Mouse (Mus musculus): ENCODE results near the gene Lhcgr. TPM values are rescaled to one million over a fixed set of nuclear protein-coding genes. Genes with fewer than 3 reads are reported as not detected.

The Lhcgr gene
- polyA plus RNA-seq, 1 experiment from 2014 or later = 0.48 TPM

DNA sequence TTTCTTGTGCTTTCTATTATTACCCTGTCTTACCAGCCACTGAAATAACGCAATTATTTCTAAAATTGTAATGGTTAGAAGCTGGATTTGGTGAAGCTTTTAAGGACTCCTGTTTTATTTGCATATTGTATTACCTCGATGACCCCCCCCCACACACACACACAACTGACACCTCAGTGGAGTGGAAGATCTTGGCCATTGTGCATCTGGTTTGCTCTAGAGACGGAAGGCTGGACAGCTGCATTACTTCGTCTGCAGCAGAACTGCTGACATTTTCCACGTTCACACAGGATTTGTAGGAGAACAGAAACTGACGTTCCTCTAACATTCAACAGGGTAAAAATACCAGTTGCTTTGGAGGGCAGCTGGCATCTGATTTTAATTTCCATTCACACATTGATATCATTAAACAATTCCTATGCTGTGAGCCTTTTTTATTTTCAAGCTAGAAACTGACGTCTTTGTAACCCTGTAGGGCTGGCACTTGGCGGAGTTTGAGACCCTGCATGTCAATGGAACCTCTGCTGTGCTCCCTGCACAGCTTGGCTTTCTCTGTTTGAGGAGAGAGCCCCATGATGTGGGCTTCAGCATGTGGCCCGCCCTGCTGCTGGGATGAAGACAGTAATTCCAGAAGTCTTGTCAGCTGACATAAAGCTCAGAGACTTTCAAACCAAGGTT, 95.0 kb downstream of the Lhcgr start:
- no peak overlapping the region for H3K27ac ChIP-seq (replicated peaks; ENCODE audit: low read depth, low read length)
- H3K36me3 ChIP-seq (ENCODE audit: control insufficient read depth, insufficient read depth, low read length) = no peaks in the 10 kb centered on the region
- H3K9me3 ChIP-seq (ENCODE audit: control insufficient read depth, low read length) = no peaks in the 10 kb centered on the region
- H3K9ac ChIP-seq (ENCODE audit: low read length) = no peak overlapping the region
- no peak overlapping the region for H3K4me2 ChIP-seq (ENCODE audit: low read depth, severe bottlenecking)
- DNase-seq (ENCODE audit: low spot score) (no peak), ATAC-seq (ENCODE audit: insufficient number of reproducible peaks, low FRiP score, low TSS enrichment, low read depth) (0 out of 2 replicates have a peak, but pooled peaks have one; percentile 49)
- H3K4me3 ChIP-seq (ENCODE audit: low read depth, low read length) = no peak overlapping the region
- no peaks in the 10 kb centered on the region for H3K27me3 ChIP-seq (ENCODE audit: control insufficient read depth, insufficient read depth, low read length)
- no peaks in the 10 kb centered on the region for H3K4me1 ChIP-seq (ENCODE audit: control insufficient read depth, insufficient read depth, low read length)
- WGBS = 52% methylated on average over 9 of the region's 9 CpGs

- no peak for ATAC-seq (ENCODE audit: insufficient number of reproducible peaks, low FRiP score, low TSS enrichment, low read depth)
- H3K4me1 ChIP-seq (ENCODE audit: control insufficient read depth, insufficient read depth, low read length) = no peaks in the 10 kb centered on the region
- no peak overlapping the region for H3K4me2 ChIP-seq (ENCODE audit: low read depth, severe bottlenecking)
- H3K9ac ChIP-seq (ENCODE audit: low read length) = no peak overlapping the region
- no peaks in the 10 kb centered on the region for H3K27me3 ChIP-seq (ENCODE audit: control insufficient read depth, insufficient read depth, low read length)
- H3K36me3 ChIP-seq (ENCODE audit: control insufficient read depth, insufficient read depth, low read length) = no peaks in the 10 kb centered on the region
- no peak for DNase-seq (ENCODE audit: low spot score)
- no peaks in the 10 kb centered on the region for H3K9me3 ChIP-seq (ENCODE audit: control insufficient read depth, low read length)
- H3K27ac ChIP-seq (replicated peaks; ENCODE audit: low read depth, low read length) = no peak overlapping the region
- 54% methylated on average over 11 of the region's 11 CpGs for WGBS
- H3K4me3 ChIP-seq (ENCODE audit: low read depth, low read length) = no peak overlapping the region
Observed at GRCm38 (mm10) chr17:88688226-88688625, 103.6 kb downstream of the Lhcgr start.

DNA sequence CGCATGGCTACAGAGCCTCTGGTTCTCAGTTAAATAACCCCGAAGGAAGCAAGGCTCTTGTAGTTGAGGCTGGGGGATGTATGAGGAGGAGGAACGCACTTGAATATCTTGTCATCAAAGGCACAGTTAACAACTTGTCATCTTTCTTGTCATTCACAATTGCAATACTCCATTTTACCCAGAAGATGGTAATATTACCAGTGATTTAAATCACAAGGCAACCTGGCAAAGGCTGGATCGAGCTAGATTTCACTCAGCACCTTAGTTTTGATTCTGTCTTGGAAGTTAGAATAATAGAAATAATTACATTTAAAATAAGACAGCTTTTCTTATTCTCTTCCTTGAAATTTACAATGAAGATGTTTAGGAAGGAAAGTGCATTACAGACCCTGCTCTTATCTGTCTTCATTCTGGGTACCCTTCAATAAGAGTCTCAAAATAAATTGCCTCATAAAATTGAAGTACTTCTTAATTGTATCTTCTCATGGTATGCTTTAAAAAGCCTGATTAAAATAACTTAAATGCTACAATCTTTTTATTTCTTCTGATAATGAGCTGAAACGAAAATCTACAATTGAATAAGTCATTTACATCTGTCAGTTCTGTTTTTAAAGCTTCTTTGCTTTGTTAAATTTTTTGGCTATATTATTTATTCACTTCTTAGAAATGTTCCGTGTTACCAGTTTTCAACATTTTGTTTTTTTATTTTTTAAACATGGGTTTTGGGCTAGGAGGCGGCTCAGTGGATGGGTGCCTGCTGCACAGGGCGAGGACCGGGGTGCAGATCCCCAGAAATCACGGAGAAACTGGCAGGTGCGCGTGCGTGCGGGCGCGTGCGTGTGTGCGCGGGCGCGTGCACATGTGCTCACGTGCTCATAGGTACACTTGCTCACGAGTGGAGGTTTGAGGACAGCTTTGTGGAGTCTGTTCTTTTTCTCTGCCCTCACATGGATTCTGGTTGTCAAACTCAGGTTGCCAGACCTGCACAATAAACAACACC, 116.2 kb downstream of the Lhcgr start:
- H3K4me3 ChIP-seq (ENCODE audit: low read depth, low read length) = no peak overlapping the region
- H3K27ac ChIP-seq (replicated peaks; ENCODE audit: low read depth, low read length) = no peak overlapping the region
- 87% methylated on average over 23 of the region's 23 CpGs for WGBS
- no peak for ATAC-seq (ENCODE audit: insufficient number of reproducible peaks, low FRiP score, low TSS enrichment, low read depth)
- no peak for DNase-seq (ENCODE audit: low spot score)
- no peaks in the 10 kb centered on the region for H3K27me3 ChIP-seq (ENCODE audit: control insufficient read depth, insufficient read depth, low read length)
- H3K9ac ChIP-seq (ENCODE audit: low read length) = no peak overlapping the region
- no peaks in the 10 kb centered on the region for H3K36me3 ChIP-seq (ENCODE audit: control insufficient read depth, insufficient read depth, low read length)
- no peak overlapping the region for H3K4me2 ChIP-seq (ENCODE audit: low read depth, severe bottlenecking)
- no peaks in the 10 kb centered on the region for H3K9me3 ChIP-seq (ENCODE audit: control insufficient read depth, low read length)
- H3K4me1 ChIP-seq (ENCODE audit: control insufficient read depth, insufficient read depth, low read length) = peaks cover 3% of the 10 kb centered on the region; the same call in 1 of the 2 replicates

GRCm38 (mm10) chr17:88670800-88671199, 121.0 kb downstream of the Lhcgr start:
- Histone ChIP-seq H3K27ac (replicated peaks; ENCODE audit: low read depth, low read length) (no peak overlapping the region; the same call in 1 of the 2 replicates), H3K4me1 (ENCODE audit: control insufficient read depth, insufficient read depth, low read length) (peaks cover 5% of the 10 kb centered on the region; the same call in 1 of the 2 replicates), H3K27me3 (ENCODE audit: control insufficient read depth, insufficient read depth, low read length) (no peaks in the 10 kb centered on the region), H3K36me3 (ENCODE audit: control insufficient read depth, insufficient read depth, low read length) (no peaks in the 10 kb centered on the region), H3K4me2 (ENCODE audit: low read depth, severe bottlenecking) (no peak overlapping the region), H3K9me3 (ENCODE audit: control insufficient read depth, low read length) (no peaks in the 10 kb centered on the region), H3K4me3 (ENCODE audit: low read depth, low read length) (no peak overlapping the region), H3K9ac (ENCODE audit: low read length) (no peak overlapping the region)
- DNase-seq (ENCODE audit: low spot score) (no peak), ATAC-seq (ENCODE audit: insufficient number of reproducible peaks, low FRiP score, low TSS enrichment, low read depth) (no peak)
- WGBS = 20% methylated on average over 4 of the region's 4 CpGs

GRCm38 (mm10) chr17:88669921-88670320, 121.9 kb downstream of the Lhcgr start:
- 20% methylated on average over 2 of the region's 2 CpGs for WGBS
- Histone ChIP-seq H3K4me3 (ENCODE audit: low read depth, low read length) (no peak overlapping the region), H3K27me3 (ENCODE audit: control insufficient read depth, insufficient read depth, low read length) (no peaks in the 10 kb centered on the region), H3K27ac (replicated peaks; ENCODE audit: low read depth, low read length) (no peak overlapping the region), H3K4me1 (ENCODE audit: control insufficient read depth, insufficient read depth, low read length) (peaks cover 5% of the 10 kb centered on the region; the same call in 1 of the 2 replicates), H3K36me3 (ENCODE audit: control insufficient read depth, insufficient read depth, low read length) (no peaks in the 10 kb centered on the region), H3K9ac (ENCODE audit: low read length) (no peak overlapping the region), H3K9me3 (ENCODE audit: control insufficient read depth, low read length) (no peaks in the 10 kb centered on the region), H3K4me2 (ENCODE audit: low read depth, severe bottlenecking) (no peak overlapping the region)
- no peak for DNase-seq (ENCODE audit: low spot score)
- ATAC-seq (ENCODE audit: insufficient number of reproducible peaks, low FRiP score, low TSS enrichment, low read depth) = no peak

- Histone ChIP-seq H3K27me3 (ENCODE audit: control insufficient read depth, insufficient read depth, low read length) (no peaks in the 10 kb centered on the region), H3K4me2 (ENCODE audit: low read depth, severe bottlenecking) (peak within 1 kb of the TSS; percentile 30; the same call in 1 of the 2 replicates), H3K36me3 (ENCODE audit: control insufficient read depth, insufficient read depth, low read length) (no peaks in the 10 kb centered on the region), H3K4me3 (ENCODE audit: low read depth, low read length) (no peak within 1 kb of the TSS), H3K4me1 (ENCODE audit: control insufficient read depth, insufficient read depth, low read length) (peaks cover 7% of the 10 kb centered on the region; the same call in 1 of the 2 replicates), H3K27ac (replicated peaks; ENCODE audit: low read depth, low read length) (no peak within 1 kb of the TSS), H3K9ac (ENCODE audit: low read length) (no peak within 1 kb of the TSS), H3K9me3 (ENCODE audit: control insufficient read depth, low read length) (no peaks in the 10 kb centered on the region)
- ATAC-seq (ENCODE audit: insufficient number of reproducible peaks, low FRiP score, low TSS enrichment, low read depth) (peak; percentile 31; the same call in 1 of the 2 replicates), DNase-seq (ENCODE audit: low spot score) (peak; percentile 66)
- 32% methylated on average over 21 of the region's 21 CpGs for WGBS
Observed at GRCm38 (mm10) chr17:88668452-88668851, 123.3 kb downstream of the Lhcgr start, which contains the start of gene Gtf2a1l. Gene Gtf2a1l, plus strand, starts transcription at chr17:88668660.

Other genes starting within 250 kb of the Lhcgr start
- 5.2 and 6.9 TPM in 2 replicates for gene Ston1, start 194.3 kb downstream of the Lhcgr start, polyA plus RNA-seq (2014; fragmentation: Nextera tagmentation; extraction: Ambion mirVana)
- gene Gtf2a1l, start 123.3 kb downstream of the Lhcgr start, polyA plus RNA-seq (2014; fragmentation: Nextera tagmentation; extraction: Ambion mirVana) = 0.12 TPM in 1 of 2 replicates, not detected in the other

Measured in limb, embryonic 11.5 days (tissue).